Mouse (Mus musculus) forebrain, embryonic 15.5 days (tissue): ENCODE data around the gene Wwc2. TPM values are rescaled to one million over a fixed set of nuclear protein-coding genes. Genes with fewer than 3 reads are reported as not detected.

Source experiments
- ATAC-seq: fragments of 200-750 bp; cut with Nextera tagmentation; replicated peaks from 2 replicates; pipeline ENCODE4 v1.8.0; 2017; ENCODE audit warnings: mild to moderate bottlenecking, moderate TSS enrichment, moderate library complexity
- H3K27ac ChIP-seq: fragments of 300-500 bp; sonication (generic); replicated peaks from 2 replicates; pipeline ENCODE4 v1.5.1; 2015; ENCODE audit warnings: mild to moderate bottlenecking, inconsistent platforms
- H3K27me3 ChIP-seq: fragments of 300-500 bp; sonication (generic); 2 replicates; pipeline ENCODE4 v1.6.1; 2015; ENCODE audit warnings: inconsistent platforms
- H3K36me3 ChIP-seq: fragments of 300-500 bp; sonication (generic); 2 replicates; pipeline ENCODE4 v1.6.1; 2015; ENCODE audit warnings: mild to moderate bottlenecking, inconsistent platforms
- H3K4me1 ChIP-seq: fragments of 300-500 bp; sonication (generic); 2 replicates; pipeline ENCODE4 v1.6.1; 2015; ENCODE audit warnings: inconsistent platforms
- H3K4me2 ChIP-seq: fragments of 300-500 bp; sonication (generic); replicated peaks from 2 replicates; pipeline ENCODE4 v1.6.1; 2015; ENCODE audit warnings: mild to moderate bottlenecking, inconsistent platforms
- H3K4me3 ChIP-seq: fragments of 300-500 bp; sonication (generic); 2 replicates; pipeline ENCODE4 v1.5.1; 2015; ENCODE audit warnings: mild to moderate bottlenecking, inconsistent platforms
- H3K9ac ChIP-seq: fragments of 300-500 bp; sonication (generic); replicated peaks from 2 replicates; pipeline ENCODE4 v1.6.1; 2015; ENCODE audit warnings: mild to moderate bottlenecking, inconsistent platforms
- H3K9me3 ChIP-seq: fragments of 300-500 bp; sonication (generic); 2 replicates; pipeline ENCODE4 v1.6.1; 2016; ENCODE audit warnings: inconsistent platforms
- WGBS: fragments of 180-500 bp; shearing (Covaris S2); methylation state at CpG from one replicate; pipeline ENCODE4 v1.1.7; 2015; ENCODE audit warnings: mixed read lengths; 5-methylcytosine and 5-hydroxymethylcytosine counted together
- polyA plus RNA-seq: library from polyadenylated mRNA; unstranded; fragments of >200 nt; fragmentation: Nextera tagmentation; extraction: Ambion mirVana; gene quantifications from 2 replicates; pipeline ENCODE4 v1.2.1, GENCODE M21; 2015

Gene Wwc2
- polyA plus RNA-seq, 1 experiment from 2014 or later: 4.1 TPM

DNA sequence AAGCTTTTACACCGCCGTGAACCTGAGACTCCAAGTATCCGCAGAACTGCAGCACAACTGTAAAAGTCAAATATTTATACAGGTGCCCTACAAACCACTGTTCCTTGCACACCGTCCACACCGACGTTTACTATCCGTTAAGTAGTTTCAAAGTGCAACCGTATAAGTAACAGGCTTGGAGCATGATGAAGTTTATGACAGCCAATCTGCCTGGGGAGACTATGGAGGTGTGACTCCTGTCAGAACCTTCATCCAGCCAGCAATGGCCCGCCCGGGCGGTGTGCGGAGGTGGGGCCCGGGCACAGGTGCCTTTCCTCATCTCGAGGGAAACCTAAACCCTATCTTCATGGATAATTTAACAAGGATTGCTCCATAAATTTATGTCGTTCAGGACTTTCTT is 2.6 kb downstream of the Wwc2 start:
- 89% methylated on average over 15 of the region's 15 CpGs for WGBS
- H3K4me2 ChIP-seq: no peak overlapping the region

DNA sequence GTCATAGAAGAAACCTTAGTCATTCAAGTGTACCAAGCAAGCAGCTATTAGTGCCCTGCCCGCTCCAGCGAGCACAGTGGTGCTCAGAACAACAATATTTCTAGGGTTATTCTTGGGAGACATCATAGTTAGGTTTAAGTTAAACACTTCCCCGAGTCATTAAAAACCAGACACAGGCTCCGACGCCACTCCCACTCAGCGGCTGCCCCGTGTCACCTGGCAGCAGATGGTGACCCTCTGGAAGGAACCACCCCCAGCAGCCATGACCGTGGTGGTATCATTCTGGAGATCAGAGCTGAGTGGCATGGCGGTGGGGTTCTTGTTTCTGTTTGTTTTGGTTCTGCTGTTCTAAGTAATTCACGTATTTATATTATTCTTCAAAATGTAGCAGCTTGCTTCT is 5.1 kb downstream of the Wwc2 start:
- Histone ChIP-seq H3K4me2 (no peak overlapping the region), H3K4me3 (no peak overlapping the region), H3K27me3 (no peaks in the 10 kb centered on the region), H3K27ac (no peak overlapping the region), H3K36me3 (no peaks in the 10 kb centered on the region), H3K4me1 (peaks cover 19% of the 10 kb centered on the region), H3K9me3 (no peaks in the 10 kb centered on the region), H3K9ac (no peak overlapping the region)
- ATAC-seq: no peak
- 34% methylated on average over 10 of the region's 10 CpGs for WGBS

More for the DNA sequence above, 2.6 kb downstream of the Wwc2 start:
- Histone ChIP-seq H3K36me3 (no peaks in the 10 kb centered on the region), H3K27me3 (no peaks in the 10 kb centered on the region), H3K9ac (no peak overlapping the region), H3K4me1 (peaks cover 28% of the 10 kb centered on the region), H3K9me3 (no peaks in the 10 kb centered on the region), H3K27ac (no peak overlapping the region), H3K4me3 (no peak overlapping the region)
- ATAC-seq: no peak

DNA sequence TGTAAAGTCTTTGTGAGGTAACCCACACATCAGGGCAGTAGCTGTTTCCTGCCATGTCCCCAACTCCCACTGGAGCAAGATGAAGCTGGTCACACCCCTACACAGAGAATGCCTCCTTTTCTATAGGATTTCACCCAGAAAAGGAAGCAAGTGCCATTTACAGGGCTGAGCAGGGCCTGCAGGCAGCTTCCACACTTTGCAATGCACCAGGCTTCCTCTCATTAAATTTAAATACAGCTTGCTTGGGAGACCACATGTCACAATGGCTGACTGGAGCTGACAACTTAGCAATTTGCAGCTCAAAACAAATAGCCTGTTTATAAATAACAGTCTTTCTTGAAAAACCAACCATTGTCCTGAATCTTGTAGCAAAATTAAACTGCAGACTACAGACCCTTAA is 5.5 kb downstream of the Wwc2 start:
- no peaks in the 10 kb centered on the region for H3K36me3 ChIP-seq
- H3K4me1 ChIP-seq: peaks cover 19% of the 10 kb centered on the region
- no peaks in the 10 kb centered on the region for H3K9me3 ChIP-seq
- no peak overlapping the region for H3K9ac ChIP-seq
- H3K27me3 ChIP-seq: no peaks in the 10 kb centered on the region
- H3K4me2 ChIP-seq: no peak overlapping the region
- H3K4me3 ChIP-seq: no peak overlapping the region
- ATAC-seq: peak; percentile 41
- no peak overlapping the region for H3K27ac ChIP-seq

DNA sequence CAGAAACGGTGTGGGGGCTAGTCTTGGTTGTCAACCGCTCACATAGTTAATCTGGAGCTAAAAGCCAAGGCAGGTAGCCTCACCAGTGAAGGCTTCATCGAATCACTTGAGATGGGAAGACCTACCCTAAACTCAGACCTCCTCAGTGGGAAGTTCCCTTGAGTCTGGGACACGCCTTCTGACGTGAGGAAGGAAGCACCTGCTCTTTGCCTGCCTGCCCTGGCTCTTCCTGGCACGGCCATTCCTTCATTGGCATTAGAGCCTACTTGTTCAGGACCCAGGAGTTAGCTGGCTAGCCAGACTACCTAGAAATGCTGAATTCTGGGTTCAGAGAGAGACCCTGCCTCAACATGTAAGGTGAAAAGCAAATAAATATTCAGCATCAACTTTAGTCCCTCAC is 9.6 kb downstream of the Wwc2 start:
- H3K9ac ChIP-seq: no peak overlapping the region
- H3K4me1 ChIP-seq: peaks cover 10% of the 10 kb centered on the region
- no peak overlapping the region for H3K4me3 ChIP-seq
- H3K4me2 ChIP-seq: no peak overlapping the region
- WGBS: 88% methylated on average over 6 of the region's 6 CpGs
- H3K27me3 ChIP-seq: no peaks in the 10 kb centered on the region
- no peak overlapping the region for H3K27ac ChIP-seq
- no peak for ATAC-seq
- H3K36me3 ChIP-seq: no peaks in the 10 kb centered on the region
- no peaks in the 10 kb centered on the region for H3K9me3 ChIP-seq

DNA sequence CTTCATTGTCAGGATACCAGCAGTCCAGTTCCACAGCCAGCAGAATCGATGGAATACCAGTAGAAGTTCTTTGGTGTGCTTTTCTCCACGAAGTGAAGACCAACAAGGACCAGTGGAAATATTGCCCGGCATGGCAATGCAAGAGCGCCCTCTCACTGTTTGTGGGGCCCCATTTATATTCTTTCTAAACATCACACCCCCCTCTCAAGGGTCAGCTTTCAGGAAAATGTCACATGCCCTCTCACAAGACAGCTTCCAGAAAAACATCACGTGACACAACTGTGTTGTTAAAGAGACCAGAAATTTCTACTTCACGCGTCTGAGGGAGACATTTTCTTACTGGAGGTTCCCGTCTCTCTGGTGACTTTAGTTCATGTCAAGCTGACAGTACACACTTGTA is 10.8 kb downstream of the Wwc2 start:
- no peaks in the 10 kb centered on the region for H3K9me3 ChIP-seq
- no peak overlapping the region for H3K4me3 ChIP-seq

DNA sequence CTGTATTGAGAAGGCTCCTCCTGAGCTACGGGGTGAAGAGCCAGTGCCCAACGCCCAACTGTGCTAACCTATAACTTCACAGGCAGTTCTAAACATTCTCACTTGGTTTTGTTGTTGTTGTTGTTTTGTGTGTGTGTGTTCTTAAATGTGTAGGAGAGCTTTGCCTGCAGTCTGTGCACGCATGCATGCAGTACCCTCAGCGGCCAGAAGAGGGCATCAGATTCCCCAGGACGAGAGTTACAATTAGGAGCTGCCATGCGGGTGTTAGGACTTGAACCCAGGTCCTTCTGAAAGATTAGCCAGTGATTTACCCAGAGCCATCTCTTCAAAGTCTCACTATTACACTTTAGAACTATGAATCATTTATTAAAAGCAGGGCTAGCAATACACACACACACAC is 12.0 kb downstream of the Wwc2 start:
- Histone ChIP-seq H3K4me3 (no peak overlapping the region), H3K9ac (no peak overlapping the region), H3K4me1 (peaks cover 15% of the 10 kb centered on the region), H3K4me2 (no peak overlapping the region), H3K27me3 (no peaks in the 10 kb centered on the region), H3K27ac (no peak overlapping the region), H3K36me3 (no peaks in the 10 kb centered on the region), H3K9me3 (no peaks in the 10 kb centered on the region)
- no peak for ATAC-seq
- WGBS: 82% methylated on average over 6 of the region's 6 CpGs

More for the DNA sequence above, 10.8 kb downstream of the Wwc2 start:
- Histone ChIP-seq H3K4me2 (no peak overlapping the region), H3K9ac (no peak overlapping the region), H3K36me3 (no peaks in the 10 kb centered on the region), H3K27me3 (no peaks in the 10 kb centered on the region), H3K4me1 (peaks cover 5% of the 10 kb centered on the region), H3K27ac (no peak overlapping the region)
- no peak for ATAC-seq
- 91% methylated on average over 8 of the region's 8 CpGs for WGBS

DNA sequence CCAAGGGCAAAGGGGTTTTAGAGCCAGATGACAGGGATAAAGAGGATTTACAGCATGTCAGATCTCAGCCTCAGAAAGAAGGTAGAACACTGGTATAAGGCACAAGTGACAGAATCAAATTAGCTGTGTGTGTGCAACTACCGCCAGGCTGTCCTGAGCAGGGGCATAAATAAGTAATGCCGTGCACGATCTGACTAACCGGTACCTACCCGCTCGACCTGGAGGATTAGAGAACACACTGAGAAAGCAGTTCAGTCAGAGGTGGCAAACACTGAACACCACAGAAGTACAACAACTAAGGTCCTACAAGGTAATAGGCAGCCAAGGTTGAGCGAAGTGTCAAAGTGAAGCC is 15.8 kb downstream of the Wwc2 start:
- Histone ChIP-seq H3K9me3 (no peaks in the 10 kb centered on the region), H3K27ac (peak overlapping the region; percentile 44), H3K9ac (peak overlapping the region; percentile 37), H3K4me2 (peak overlapping the region; percentile 62), H3K4me1 (peaks cover 15% of the 10 kb centered on the region), H3K36me3 (no peaks in the 10 kb centered on the region), H3K27me3 (no peaks in the 10 kb centered on the region), H3K4me3 (peak overlapping the region; percentile 35)
- ATAC-seq: no peak; the same call in 1 of the 2 replicates
- WGBS: 28% methylated on average over 7 of the region's 7 CpGs

DNA sequence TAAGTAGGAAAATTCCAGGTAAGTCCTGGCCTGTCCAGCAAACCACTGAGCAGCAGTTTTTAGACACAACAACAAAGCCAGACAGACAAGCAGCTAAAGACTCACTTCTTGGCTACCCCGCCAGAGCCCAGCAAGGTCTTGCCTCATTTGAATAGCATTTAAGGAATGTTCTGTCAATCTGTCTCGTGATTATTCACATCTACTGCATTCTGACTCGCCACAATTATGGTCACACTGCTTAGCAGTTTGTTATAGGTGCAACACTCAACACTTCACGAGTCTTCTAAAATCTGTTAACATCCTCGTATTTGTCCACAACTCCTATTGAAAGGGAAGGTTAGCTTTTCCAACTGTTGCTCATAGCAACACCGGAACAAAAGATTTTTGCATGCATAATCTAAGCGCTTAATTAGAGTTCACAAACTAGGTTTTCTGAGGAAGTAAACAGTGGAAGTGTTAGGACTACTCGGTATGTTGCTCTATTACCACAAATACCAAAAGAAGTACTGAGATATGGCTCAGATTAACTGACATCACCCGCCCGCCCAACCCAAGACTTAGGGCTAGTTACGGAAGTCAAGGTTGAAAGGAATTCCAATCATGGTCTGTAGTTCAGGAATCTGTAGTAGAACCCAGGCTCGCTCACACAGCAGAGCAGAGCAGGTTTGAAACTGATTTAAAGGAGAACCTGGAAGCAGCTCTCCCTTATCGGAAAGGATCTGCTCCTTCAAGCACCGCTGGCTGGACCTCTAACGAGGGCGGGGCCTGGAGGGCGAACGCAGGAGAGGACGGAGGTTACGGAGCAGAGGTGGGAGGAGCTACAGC is 16.4 kb downstream of the Wwc2 start:
- peak overlapping the region; percentile 44 for H3K27ac ChIP-seq
- peak; percentile 76 for ATAC-seq
- H3K9ac ChIP-seq: peak overlapping the region; percentile 37
- WGBS: 6% methylated on average over 20 of the region's 20 CpGs
- peak overlapping the region; percentile 62 for H3K4me2 ChIP-seq
- no peaks in the 10 kb centered on the region for H3K9me3 ChIP-seq
- no peaks in the 10 kb centered on the region for H3K36me3 ChIP-seq
- H3K4me3 ChIP-seq: peak overlapping the region; percentile 35
- H3K27me3 ChIP-seq: no peaks in the 10 kb centered on the region
- peaks cover 15% of the 10 kb centered on the region for H3K4me1 ChIP-seq

DNA sequence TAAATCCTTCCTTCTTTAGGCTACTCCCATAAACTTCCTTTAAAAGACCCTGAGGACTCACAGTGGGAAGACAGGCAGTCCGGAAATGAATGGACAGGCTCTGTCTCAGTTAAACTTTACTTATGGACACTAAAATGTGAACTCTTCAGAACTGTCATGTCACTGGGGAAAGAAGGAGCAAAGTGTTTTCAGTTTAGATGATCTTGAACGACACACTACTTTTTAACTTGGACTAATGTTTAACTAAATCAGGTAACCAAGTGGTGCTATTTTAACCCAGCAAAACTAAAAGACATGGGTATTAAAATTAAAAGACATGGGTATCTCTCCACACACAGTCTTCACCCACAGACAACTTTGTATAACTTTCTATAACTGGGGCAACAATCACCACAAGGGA is 19.6 kb downstream of the Wwc2 start:
- no peak for ATAC-seq
- Histone ChIP-seq H3K4me1 (peaks cover 15% of the 10 kb centered on the region), H3K4me3 (no peak overlapping the region), H3K9ac (no peak overlapping the region), H3K36me3 (no peaks in the 10 kb centered on the region), H3K9me3 (no peaks in the 10 kb centered on the region), H3K27ac (no peak overlapping the region), H3K4me2 (no peak overlapping the region), H3K27me3 (no peaks in the 10 kb centered on the region)
- WGBS: 93% methylated on average over 2 of the region's 2 CpGs

DNA sequence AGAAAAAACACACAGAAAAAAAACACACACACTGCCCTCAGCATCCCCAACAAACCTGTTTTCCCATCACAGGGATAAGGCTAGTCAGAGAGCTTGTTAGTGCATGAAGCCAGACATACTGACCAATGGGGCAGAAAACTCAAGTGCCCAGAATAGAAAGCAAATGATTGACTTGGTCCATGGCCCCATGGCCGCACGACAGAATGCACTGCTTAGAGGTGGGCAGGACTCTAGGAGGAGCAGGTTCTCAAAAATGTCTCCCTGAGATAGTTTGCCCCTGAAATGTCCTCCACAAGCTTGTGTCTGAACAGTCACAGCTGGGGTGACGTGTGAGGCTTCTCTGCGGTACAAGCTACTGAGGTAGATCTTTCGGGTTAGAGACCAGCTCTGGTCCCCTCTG is 20.1 kb downstream of the Wwc2 start:
- H3K9ac ChIP-seq: no peak overlapping the region
- peaks cover 15% of the 10 kb centered on the region for H3K4me1 ChIP-seq
- no peaks in the 10 kb centered on the region for H3K36me3 ChIP-seq
- H3K4me2 ChIP-seq: no peak overlapping the region
- H3K27me3 ChIP-seq: no peaks in the 10 kb centered on the region
- no peak overlapping the region for H3K27ac ChIP-seq
- H3K4me3 ChIP-seq: no peak overlapping the region
- ATAC-seq: no peak
- WGBS: 83% methylated on average over 5 of the region's 5 CpGs
- H3K9me3 ChIP-seq: no peaks in the 10 kb centered on the region

DNA sequence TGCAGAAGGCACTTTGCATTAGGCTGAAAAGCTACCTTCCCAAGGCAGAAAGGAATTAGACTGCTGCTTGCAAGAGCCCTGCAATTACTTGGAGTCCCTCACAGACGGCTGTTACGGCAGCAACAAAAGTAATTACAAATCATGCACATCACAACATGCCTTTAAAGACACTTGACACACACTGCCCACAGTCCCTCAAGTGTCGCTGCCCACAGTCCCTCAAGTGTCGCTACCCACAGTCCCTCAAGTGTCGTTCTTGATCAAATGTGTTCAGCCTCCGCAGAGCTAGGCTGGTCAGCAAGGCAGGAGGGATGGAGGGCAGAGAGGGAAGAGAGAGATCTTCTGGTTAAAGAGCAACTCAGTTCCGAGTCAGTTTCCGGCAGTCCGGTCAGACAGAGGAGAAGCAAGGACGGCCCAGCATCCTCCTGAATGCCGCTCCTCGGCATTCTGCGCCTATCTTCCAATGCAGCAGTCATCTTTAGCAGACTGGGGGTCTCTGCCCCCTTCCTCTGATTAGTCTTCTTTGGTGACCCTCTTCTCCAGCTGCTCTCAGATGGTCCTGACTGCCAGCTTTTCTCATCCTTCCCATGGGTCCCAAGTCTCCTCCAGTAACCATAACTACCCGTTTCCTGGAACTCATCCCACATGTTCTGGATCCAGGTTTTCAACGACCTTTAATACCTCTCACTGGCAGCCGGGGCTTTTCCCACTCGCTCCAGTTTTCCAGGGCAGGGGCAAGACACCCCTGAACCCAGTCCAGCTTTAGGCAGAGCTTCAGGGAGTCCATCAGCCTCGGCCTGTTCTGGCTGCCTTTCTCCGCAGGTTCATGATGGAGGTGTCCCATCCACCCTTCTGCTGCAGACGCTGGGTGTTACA is 23.4 kb downstream of the Wwc2 start:
- Histone ChIP-seq H3K9ac (no peak overlapping the region), H3K27ac (no peak overlapping the region), H3K9me3 (no peaks in the 10 kb centered on the region), H3K36me3 (no peaks in the 10 kb centered on the region), H3K4me3 (no peak overlapping the region), H3K4me1 (peaks cover 4% of the 10 kb centered on the region; the same call in 1 of the 2 replicates), H3K27me3 (no peaks in the 10 kb centered on the region), H3K4me2 (no peak overlapping the region)
- ATAC-seq: no peak
- WGBS: 67% methylated on average over 20 of the region's 20 CpGs

DNA sequence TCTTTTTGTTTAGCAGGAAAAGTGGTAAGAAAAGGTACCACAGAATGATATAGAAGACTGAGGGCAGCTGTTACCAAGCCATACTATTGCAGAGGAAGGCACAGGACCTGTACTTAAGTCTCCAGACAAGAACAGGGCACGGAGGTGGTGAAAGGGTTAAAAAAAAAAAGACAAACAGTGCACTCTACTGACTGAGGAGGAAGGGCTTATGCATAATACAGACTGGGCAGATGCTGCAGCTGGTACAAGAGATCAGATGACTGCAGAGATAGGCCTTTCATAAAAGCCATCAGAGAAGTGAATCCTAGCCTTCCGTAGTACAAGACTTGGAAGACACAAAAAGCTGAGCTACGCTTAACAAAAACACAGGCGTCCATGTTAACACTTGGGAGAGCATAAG is 28.2 kb downstream of the Wwc2 start:
- no peak for ATAC-seq
- Histone ChIP-seq H3K4me2 (no peak overlapping the region), H3K4me1 (peaks cover 9% of the 10 kb centered on the region), H3K27ac (no peak overlapping the region), H3K9ac (no peak overlapping the region), H3K9me3 (no peaks in the 10 kb centered on the region), H3K27me3 (no peaks in the 10 kb centered on the region), H3K36me3 (no peaks in the 10 kb centered on the region), H3K4me3 (no peak overlapping the region)
- 61% methylated on average over 4 of the region's 4 CpGs for WGBS
